Mouse (Mus musculus) embryonic fibroblast, embryonic 13.5 days (primary cell): Measurements from ENCODE around the gene Slc22a23.

Experiments
- CTCF ChIP-seq: IDR thresholded peaks from 2 replicates; pipeline ENCODE4 v1.5.1; 2011; ENCODE audit warnings: mild to moderate bottlenecking, control low read depth, low read length, moderate library complexity, borderline replicate concordance; ENCODE audit not compliant: insufficient read depth
- POLR2A ChIP-seq: IDR thresholded peaks from 2 replicates; pipeline ENCODE4 v1.6.1; 2011; ENCODE audit warnings: low read depth, mild to moderate bottlenecking, control low read depth, low read length, moderate library complexity

DNA sequence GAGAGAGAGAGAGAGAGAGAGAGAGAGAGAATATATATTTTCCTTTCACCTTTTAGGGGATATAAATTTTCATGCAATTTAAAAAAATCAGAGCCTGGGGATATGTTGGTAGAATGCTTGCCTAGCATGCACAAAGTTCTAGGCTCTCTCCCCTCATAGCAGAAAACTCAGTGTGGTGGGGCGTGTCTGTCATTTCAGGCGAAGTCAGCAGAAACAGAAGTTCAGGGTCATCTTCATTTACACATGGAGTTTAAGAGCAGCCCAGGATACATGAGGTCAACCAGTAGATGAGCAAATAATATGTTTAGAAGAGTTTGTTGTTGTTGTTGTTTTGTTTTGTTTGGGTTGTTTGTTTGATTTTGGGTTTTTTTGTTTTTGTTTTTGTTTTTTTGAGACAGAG is 33.4 kb downstream of the Slc22a23 start:
- no peak for TF ChIP-seq CTCF
- no peak for TF ChIP-seq POLR2A
